Mouse (Mus musculus): ENCODE data around the gene 4933403O08Rik. TPM values are rescaled to one million over a fixed set of nuclear protein-coding genes. Genes with fewer than 3 reads are reported as not detected.

The 4933403O08Rik gene
- not detected in 2 replicates for polyA plus RNA-seq (2016; fragmentation: Nextera tagmentation; extraction: Ambion mirVana)

DNA sequence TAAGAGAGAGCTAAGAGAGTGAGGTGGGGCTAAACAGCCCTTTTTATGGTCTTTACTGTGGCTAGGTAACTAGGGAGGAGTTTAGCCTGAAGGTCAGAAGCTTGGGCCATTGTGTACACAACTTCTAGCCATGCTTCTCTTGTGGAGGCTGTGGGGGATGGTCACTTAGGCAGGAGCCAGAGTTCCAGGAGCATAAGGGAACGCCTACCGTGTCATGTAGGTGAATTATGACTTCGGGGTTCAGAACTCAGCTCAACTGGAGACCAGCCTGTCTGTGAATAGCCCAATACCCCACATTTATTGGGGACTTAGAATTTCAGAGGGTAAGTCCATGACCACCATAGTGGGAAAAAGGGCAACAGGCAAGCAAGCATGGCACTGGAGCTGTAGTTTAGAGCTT, at the start of gene 4933403O08Rik:
TSS of gene 4933403O08Rik (plus strand) at position 301 of the 400 bp plus-strand sequence.
- Histone ChIP-seq H3K9me3 (no peaks in the 10 kb centered on the region), H3K27ac (no peak within 1 kb of the TSS), H3K9ac (no peak within 1 kb of the TSS), H3K4me1 (no peaks in the 10 kb centered on the region), H3K4me2 (no peak within 1 kb of the TSS), H3K27me3 (no peaks in the 10 kb centered on the region), H3K36me3 (replicated peaks) (no peaks in the 10 kb centered on the region), H3K4me3 (replicated peaks) (no peak within 1 kb of the TSS)
- no peak for ATAC-seq (ENCODE audit: low FRiP score)
- WGBS: 92% methylated on average over 3 of the region's 3 CpGs

DNA sequence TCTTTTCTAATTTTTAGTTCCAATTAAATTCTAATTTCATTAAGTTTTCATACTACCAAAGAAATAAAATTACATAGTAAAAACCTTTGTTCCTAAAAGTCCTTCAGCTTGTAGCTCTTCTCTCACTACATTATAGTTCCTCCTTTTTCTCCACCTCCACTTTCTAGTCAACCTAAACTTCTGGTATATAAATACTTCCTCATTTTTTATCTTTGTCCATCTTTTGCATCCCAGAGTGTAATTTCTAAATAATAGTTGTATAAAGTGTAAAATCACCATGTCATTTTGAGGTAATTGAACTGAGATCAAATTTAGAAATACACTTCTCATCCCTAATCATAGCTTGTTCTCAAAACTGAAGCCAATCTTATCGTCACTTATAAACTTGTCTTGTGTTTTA, 4.1 kb downstream of the 4933403O08Rik start:
- Histone ChIP-seq H3K36me3 (replicated peaks) (no peaks in the 10 kb centered on the region), H3K4me2 (no peak overlapping the region), H3K27me3 (no peaks in the 10 kb centered on the region), H3K27ac (no peak overlapping the region), H3K9ac (no peak overlapping the region), H3K9me3 (no peaks in the 10 kb centered on the region), H3K4me1 (no peaks in the 10 kb centered on the region), H3K4me3 (replicated peaks) (no peak overlapping the region)
- 80% methylated on average over 1 of the region's 1 CpGs for WGBS
- ATAC-seq (ENCODE audit: low FRiP score): no peak

- Histone ChIP-seq H3K27me3 (no peaks in the 10 kb centered on the region), H3K4me2 (no peak overlapping the region), H3K36me3 (replicated peaks) (no peaks in the 10 kb centered on the region), H3K27ac (no peak overlapping the region), H3K4me1 (no peaks in the 10 kb centered on the region), H3K9me3 (no peaks in the 10 kb centered on the region), H3K9ac (no peak overlapping the region), H3K4me3 (replicated peaks) (no peak overlapping the region)
- no peak for ATAC-seq (ENCODE audit: low FRiP score)
- WGBS: 76% methylated on average over 2 of the region's 2 CpGs
These were observed 16.7 kb downstream of the 4933403O08Rik start for GRCm38 (mm10) chrX:112255513-112255912.

DNA sequence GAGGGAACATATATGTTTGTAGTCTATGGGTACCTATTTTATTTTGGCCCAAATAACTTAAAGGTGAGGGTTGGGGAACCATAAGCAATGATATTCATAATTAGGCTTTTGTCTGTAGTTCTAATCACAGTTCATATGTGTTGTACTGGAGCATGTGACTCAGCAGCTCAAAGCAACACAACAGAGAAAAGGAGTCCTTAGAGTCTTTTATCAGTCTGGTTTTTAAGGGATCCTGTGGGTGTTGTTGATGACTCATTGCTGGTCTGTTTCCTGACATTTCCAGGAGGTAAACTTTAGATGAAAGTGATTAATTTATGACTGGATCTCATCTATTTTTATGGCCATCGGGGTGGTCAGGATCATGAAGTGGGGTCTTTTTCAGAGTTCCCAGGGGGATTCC, 34.7 kb downstream of the 4933403O08Rik start:
- Histone ChIP-seq H3K27me3 (no peaks in the 10 kb centered on the region), H3K4me2 (no peak overlapping the region), H3K36me3 (replicated peaks) (no peaks in the 10 kb centered on the region), H3K27ac (no peak overlapping the region), H3K4me1 (no peaks in the 10 kb centered on the region), H3K9ac (no peak overlapping the region), H3K9me3 (no peaks in the 10 kb centered on the region), H3K4me3 (replicated peaks) (no peak overlapping the region)
- ATAC-seq (ENCODE audit: low FRiP score): no peak
- 93% methylated on average over 1 of the region's 1 CpGs for WGBS

Other genes with a start within 250 kb of the 4933403O08Rik start
- 1.0 and 3.5 TPM in 2 replicates for gene Tex16, start 228.0 kb upstream of the 4933403O08Rik start, polyA plus RNA-seq (2016; fragmentation: Nextera tagmentation; extraction: Ambion mirVana)
- 43.8 and 45.1 TPM in 2 replicates for gene Apool, start 72.3 kb downstream of the 4933403O08Rik start, polyA plus RNA-seq (2016; fragmentation: Nextera tagmentation; extraction: Ambion mirVana)
- gene Satl1, start 167.7 kb downstream of the 4933403O08Rik start, polyA plus RNA-seq (2016; fragmentation: Nextera tagmentation; extraction: Ambion mirVana): not detected in 2 replicates

All from forebrain, embryonic 12.5 days (tissue).